Mouse (Mus musculus) neural tube, embryonic 14.5 days (tissue): ENCODE results near the gene Pkdcc. TPM values are rescaled to one million over a fixed set of nuclear protein-coding genes. Genes with fewer than 3 reads are reported as not detected.
A peak's percentile ranks its signal among the peaks of the same experiment; 100 is the strongest.

ENCODE experiments used
- ATAC-seq: fragments of 200-750 bp; cut with Nextera tagmentation; 2 replicates; pipeline ENCODE4 v1.8.0; 2017; ENCODE audit warnings: low read depth, mild to moderate bottlenecking, moderate TSS enrichment, moderate library complexity
- H3K27ac ChIP-seq: fragments of 300-500 bp; sonication (generic); 2 replicates; pipeline ENCODE4 v1.5.1; 2014; ENCODE audit warnings: low read depth, mild to moderate bottlenecking, control low read depth, low read length, moderate library complexity, mixed read lengths
- H3K27me3 ChIP-seq: fragments of 300-500 bp; sonication (generic); 2 replicates; pipeline ENCODE4 v1.6.1; 2014; ENCODE audit warnings: low read length; ENCODE audit not compliant: control insufficient read depth, insufficient read depth
- H3K36me3 ChIP-seq: fragments of 300-500 bp; sonication (generic); 2 replicates; pipeline ENCODE4 v1.6.1; 2014; ENCODE audit warnings: low read length, mixed read lengths; ENCODE audit not compliant: control insufficient read depth, insufficient read depth
- H3K4me1 ChIP-seq: fragments of 300-500 bp; sonication (generic); 2 replicates; pipeline ENCODE4 v1.6.1; 2014; ENCODE audit warnings: low read length; ENCODE audit not compliant: control insufficient read depth, insufficient read depth
- H3K4me2 ChIP-seq: fragments of 300-500 bp; sonication (generic); 2 replicates; pipeline ENCODE4 v1.6.1; 2014; ENCODE audit warnings: mild to moderate bottlenecking, low read depth, low read length, control low read depth
- H3K4me3 ChIP-seq: fragments of 300-500 bp; sonication (generic); 2 replicates; pipeline ENCODE4 v1.5.1; 2014; ENCODE audit warnings: low read depth, low read length, control low read depth, mixed read lengths
- H3K9ac ChIP-seq: fragments of 300-500 bp; sonication (generic); replicated peaks from 2 replicates; pipeline ENCODE4 v1.6.1; 2014; ENCODE audit warnings: low read depth, mild to moderate bottlenecking, control low read depth, low read length, mixed read lengths
- H3K9me3 ChIP-seq: fragments of 300-500 bp; sonication (generic); 2 replicates; pipeline ENCODE4 v1.6.1; 2016; ENCODE audit warnings: low read length; ENCODE audit not compliant: control insufficient read depth
- WGBS: fragments of 180-500 bp; shearing (Covaris S2); extraction: QIAGEN DNeasy Blood & Tissue Kit; methylation state at CpG from one replicate; pipeline ENCODE4 v1.1.7; 2014; 5-methylcytosine and 5-hydroxymethylcytosine counted together
- polyA plus RNA-seq: library from polyadenylated mRNA; unstranded; fragments of >200 nt; fragmentation: Nextera tagmentation; extraction: Ambion mirVana; gene quantifications from 2 replicates; pipeline ENCODE4 v1.2.1, GENCODE M21; 2014

The Pkdcc gene
- polyA plus RNA-seq, 1 experiment from 2014 or later, result 3.9 TPM

DNA sequence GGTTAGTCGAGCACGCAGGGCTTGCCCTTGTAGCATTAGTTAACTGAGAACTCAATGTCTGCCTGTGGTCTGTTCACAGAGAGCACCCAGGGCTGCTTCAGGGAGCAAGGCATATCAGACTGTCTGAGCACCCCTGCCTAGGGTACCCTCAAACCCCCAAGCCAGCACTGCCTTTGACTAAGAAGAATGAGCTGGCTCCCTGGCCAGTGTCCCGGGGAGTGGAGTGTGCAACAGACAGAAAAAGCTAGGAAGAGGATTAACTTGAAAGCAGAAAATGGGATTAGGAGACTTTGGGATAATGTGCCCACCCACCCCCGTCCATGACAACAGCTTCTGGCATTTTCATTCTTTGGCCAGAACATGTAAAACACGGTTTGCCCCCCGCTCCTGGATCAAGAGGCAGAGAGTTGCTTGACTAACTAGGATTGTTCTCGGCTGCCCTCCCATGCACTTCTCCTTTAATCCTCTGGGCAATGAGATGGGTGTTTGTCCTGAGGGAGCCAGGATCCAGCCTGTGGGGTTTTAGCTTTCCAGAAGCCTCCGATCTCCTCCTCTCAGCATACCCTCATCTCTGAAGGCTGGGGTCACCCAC, 11.4 kb downstream of the Pkdcc start:
- WGBS, result 67% methylated on average over 8 of the region's 8 CpGs
- no peaks in the 10 kb centered on the region for H3K9me3 ChIP-seq
- no peak overlapping the region for H3K9ac ChIP-seq
- no peak overlapping the region for H3K4me2 ChIP-seq
- H3K27ac ChIP-seq, result no peak overlapping the region
- H3K36me3 ChIP-seq, result no peaks in the 10 kb centered on the region
- no peaks in the 10 kb centered on the region for H3K27me3 ChIP-seq
- peaks cover 5% of the 10 kb centered on the region; the same call in 1 of the 2 replicates for H3K4me1 ChIP-seq
- H3K4me3 ChIP-seq, result no peak overlapping the region
- no peak for ATAC-seq

DNA sequence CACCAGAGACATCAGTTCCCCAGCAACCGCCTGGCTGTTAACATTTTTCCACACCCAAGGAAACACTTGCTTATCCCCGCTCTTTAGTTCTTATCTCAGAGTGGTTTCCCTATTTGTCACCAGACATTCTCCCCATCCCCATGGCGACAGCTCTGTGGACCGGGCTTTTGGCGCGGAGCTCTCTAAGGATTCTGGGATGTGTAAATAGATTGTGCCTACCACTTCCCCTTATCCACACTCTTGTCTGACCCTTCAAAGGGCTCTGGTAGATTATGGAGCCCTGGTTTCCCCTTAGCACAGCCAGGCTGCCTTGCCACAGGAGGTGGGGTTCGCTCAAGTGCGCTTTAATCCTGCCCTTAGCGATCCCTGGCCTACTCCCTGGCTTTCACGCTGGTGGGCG, 16.3 kb downstream of the Pkdcc start:
- Histone ChIP-seq H3K36me3 (no peaks in the 10 kb centered on the region), H3K27ac (no peak overlapping the region), H3K4me3 (no peak overlapping the region), H3K4me1 (no peaks in the 10 kb centered on the region), H3K9me3 (no peaks in the 10 kb centered on the region), H3K9ac (no peak overlapping the region), H3K27me3 (no peaks in the 10 kb centered on the region), H3K4me2 (no peak overlapping the region)
- WGBS, result 61% methylated on average over 11 of the region's 11 CpGs
- ATAC-seq, result no peak

- no peaks in the 10 kb centered on the region for H3K36me3 ChIP-seq
- no peak for ATAC-seq
- H3K4me3 ChIP-seq, result no peak overlapping the region
- H3K27me3 ChIP-seq, result no peaks in the 10 kb centered on the region
- no peak overlapping the region for H3K4me2 ChIP-seq
- no peak overlapping the region for H3K9ac ChIP-seq
- H3K9me3 ChIP-seq, result no peaks in the 10 kb centered on the region
- no peak overlapping the region for H3K27ac ChIP-seq
- WGBS, result 89% methylated on average over 10 of the region's 10 CpGs
- no peaks in the 10 kb centered on the region for H3K4me1 ChIP-seq
These were observed 20.1 kb downstream of the Pkdcc start for GRCm38 (mm10) chr17:83235227-83235626.

- no peaks in the 10 kb centered on the region for H3K27me3 ChIP-seq
These were observed 21.1 kb downstream of the Pkdcc start for GRCm38 (mm10) chr17:83236202-83236601.

DNA sequence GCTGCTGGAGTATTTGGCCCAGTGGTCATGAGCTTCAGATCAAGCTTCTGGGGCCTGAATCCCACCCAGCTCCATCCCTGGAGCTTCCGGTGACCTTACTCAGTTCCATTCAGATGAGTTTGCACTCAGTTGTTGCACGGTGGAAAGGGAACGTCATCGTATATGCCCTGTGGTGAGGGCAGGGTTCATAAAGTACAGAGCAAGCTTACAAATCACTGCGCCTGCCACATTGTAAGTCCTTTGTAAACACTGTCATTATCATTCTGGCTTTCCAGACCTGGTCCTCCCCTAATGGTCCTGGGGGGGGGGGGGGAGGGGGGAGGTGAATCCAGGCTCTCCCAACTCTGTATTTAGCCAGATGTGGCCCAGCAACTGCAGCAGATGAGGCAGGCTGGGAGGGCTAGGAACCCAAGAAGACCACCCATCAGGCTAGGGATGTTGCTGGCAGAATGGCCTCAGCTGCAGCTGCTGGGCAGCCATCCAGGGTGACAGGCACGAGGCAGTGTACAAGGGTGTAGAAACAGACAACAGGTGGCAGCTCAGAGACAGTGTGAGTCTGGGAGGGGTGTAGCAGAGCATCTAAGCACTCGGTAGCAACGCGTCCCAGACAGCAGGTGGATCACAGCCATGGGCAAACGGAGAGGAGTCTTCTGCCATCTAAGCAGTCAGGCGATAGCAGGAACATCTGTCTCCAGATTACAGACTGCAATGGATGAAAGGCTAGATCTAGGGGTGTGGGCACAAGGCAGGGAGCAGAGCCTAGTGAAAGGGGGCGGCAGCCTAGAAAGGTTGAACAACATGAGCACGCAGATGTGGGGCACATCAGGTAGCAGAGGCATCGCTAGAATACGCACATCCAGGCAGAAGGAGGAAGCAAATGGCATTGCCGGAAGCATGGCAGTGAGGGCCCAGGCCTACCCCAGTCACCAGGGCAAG, 23.3 kb downstream of the Pkdcc start:
- no peaks in the 10 kb centered on the region for H3K36me3 ChIP-seq
- H3K4me2 ChIP-seq, result no peak overlapping the region
- H3K27ac ChIP-seq, result no peak overlapping the region
- 56% methylated on average over 16 of the region's 16 CpGs for WGBS
- no peaks in the 10 kb centered on the region for H3K4me1 ChIP-seq
- H3K4me3 ChIP-seq, result no peak overlapping the region
- H3K9me3 ChIP-seq, result no peaks in the 10 kb centered on the region
- H3K27me3 ChIP-seq, result no peaks in the 10 kb centered on the region
- ATAC-seq, result peak; percentile 83
- H3K9ac ChIP-seq, result no peak overlapping the region

More at GRCm38 (mm10) chr17:83236202-83236601, 21.1 kb downstream of the Pkdcc start:
- ATAC-seq, result no peak
- Histone ChIP-seq H3K4me1 (no peaks in the 10 kb centered on the region), H3K4me2 (no peak overlapping the region), H3K27ac (no peak overlapping the region), H3K36me3 (no peaks in the 10 kb centered on the region), H3K9ac (no peak overlapping the region), H3K4me3 (no peak overlapping the region), H3K9me3 (no peaks in the 10 kb centered on the region)
- WGBS, result 81% methylated on average over 8 of the region's 8 CpGs

GRCm38 (mm10) chr17:83244502-83244901, 29.4 kb downstream of the Pkdcc start:
- H3K27ac ChIP-seq, result no peak overlapping the region
- no peak overlapping the region for H3K9ac ChIP-seq
- no peak overlapping the region for H3K4me2 ChIP-seq
- WGBS, result 68% methylated on average over 1 of the region's 1 CpGs
- ATAC-seq, result no peak
- H3K27me3 ChIP-seq, result no peaks in the 10 kb centered on the region
- no peak overlapping the region for H3K4me3 ChIP-seq
- H3K36me3 ChIP-seq, result no peaks in the 10 kb centered on the region
- H3K9me3 ChIP-seq, result no peaks in the 10 kb centered on the region
- H3K4me1 ChIP-seq, result no peaks in the 10 kb centered on the region

DNA sequence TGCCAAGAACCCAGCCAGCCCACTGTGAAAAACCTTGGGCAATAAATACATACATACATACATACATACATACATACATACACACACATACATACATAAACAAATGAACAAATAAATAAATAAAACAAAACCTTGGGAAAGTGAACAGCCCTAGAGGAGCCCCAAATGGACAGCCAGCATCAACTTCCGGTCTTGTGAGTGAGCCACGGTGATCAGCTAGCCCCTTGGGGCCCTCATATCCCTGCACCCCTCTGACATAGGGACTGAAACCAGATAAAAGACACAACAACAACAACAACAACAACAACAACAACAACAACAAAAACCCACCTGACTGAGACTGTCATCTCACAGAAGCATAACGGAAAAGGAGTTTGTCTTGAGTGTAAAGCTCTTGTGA, 30.4 kb downstream of the Pkdcc start:
- Histone ChIP-seq H3K27ac (no peak overlapping the region), H3K36me3 (no peaks in the 10 kb centered on the region), H3K4me2 (no peak overlapping the region), H3K9ac (no peak overlapping the region), H3K27me3 (no peaks in the 10 kb centered on the region), H3K4me3 (no peak overlapping the region), H3K9me3 (no peaks in the 10 kb centered on the region), H3K4me1 (no peaks in the 10 kb centered on the region)
- WGBS, result 81% methylated on average over 3 of the region's 3 CpGs
- no peak for ATAC-seq

GRCm38 (mm10) chr17:83246090-83246489, 31.0 kb downstream of the Pkdcc start:
- no peak overlapping the region for H3K4me3 ChIP-seq
- no peak overlapping the region for H3K27ac ChIP-seq
- H3K9me3 ChIP-seq, result no peaks in the 10 kb centered on the region
- peak; percentile 70; the same call in 1 of the 2 replicates for ATAC-seq
- no peaks in the 10 kb centered on the region for H3K27me3 ChIP-seq
- no peak overlapping the region for H3K4me2 ChIP-seq
- H3K4me1 ChIP-seq, result no peaks in the 10 kb centered on the region
- WGBS, result 26% methylated on average over 7 of the region's 7 CpGs
- H3K36me3 ChIP-seq, result no peaks in the 10 kb centered on the region
- H3K9ac ChIP-seq, result no peak overlapping the region

DNA sequence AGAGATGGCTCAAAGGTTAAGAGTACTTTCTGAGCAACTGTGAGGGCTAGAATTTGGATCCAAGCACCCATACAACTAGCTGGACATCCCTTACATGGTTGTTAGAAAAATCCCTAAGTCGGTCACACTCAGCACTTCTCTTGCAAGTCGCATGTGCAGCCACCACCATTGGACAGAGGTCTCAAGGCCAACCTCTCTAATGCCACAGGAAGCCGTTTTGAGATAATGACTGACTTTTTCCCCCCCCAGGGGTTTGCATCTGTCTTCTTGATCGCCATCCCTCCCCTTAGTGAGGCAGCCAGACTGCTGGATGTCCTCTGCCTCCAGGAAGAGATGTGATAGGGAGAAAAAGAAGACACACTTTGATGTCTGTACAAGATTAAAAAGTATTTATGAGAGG, 32.1 kb downstream of the Pkdcc start:
- Histone ChIP-seq H3K9ac (no peak overlapping the region), H3K4me2 (no peak overlapping the region), H3K27ac (no peak overlapping the region), H3K36me3 (no peaks in the 10 kb centered on the region), H3K4me1 (no peaks in the 10 kb centered on the region), H3K9me3 (no peaks in the 10 kb centered on the region), H3K4me3 (no peak overlapping the region), H3K27me3 (no peaks in the 10 kb centered on the region)
- no peak for ATAC-seq
- 65% methylated on average over 4 of the region's 4 CpGs for whole genome bisulfite sequencing
